In the genomic region with DNA sequence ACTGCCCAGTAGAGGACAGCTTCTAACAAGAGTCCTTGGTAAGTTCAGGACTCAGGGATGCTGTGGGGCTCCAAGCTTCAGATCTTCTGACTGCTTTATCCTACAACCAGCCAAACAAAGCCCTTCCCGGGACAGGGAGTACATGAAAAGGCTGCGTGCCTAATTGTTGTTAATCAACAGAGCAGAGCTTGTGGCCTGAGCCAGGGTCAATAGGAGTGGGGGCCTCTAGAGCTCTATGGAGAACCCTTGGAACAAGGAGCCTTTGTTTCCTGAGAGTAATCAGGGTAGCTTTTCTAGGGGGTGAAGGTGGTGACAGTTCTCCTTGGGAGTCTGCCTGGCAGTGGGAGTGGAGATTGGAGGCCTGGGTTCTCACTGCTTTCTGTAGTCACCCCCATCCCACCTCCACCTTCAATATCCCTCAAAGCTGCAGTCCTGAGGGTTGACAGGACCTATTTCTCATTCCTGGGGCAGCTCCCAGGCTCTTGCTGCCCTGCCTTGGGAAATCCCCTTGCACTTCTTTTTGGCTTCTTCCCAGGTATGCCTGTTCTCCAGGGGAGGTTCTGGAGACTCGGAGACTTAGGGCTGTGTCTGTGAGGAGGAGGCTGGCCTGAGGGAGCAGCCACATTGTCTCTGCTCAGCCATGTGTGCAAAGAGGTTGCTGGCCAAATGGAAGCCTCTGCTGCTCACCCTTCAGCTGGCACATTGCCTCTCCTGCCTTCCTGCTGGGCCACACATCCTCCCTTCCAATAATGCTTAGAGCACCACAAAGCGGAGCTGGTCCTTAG, we compare ENCODE assay signal across 12 mouse cellular contexts. TPM values are rescaled to one million over a fixed set of nuclear protein-coding genes. Genes with fewer than 3 reads are reported as not detected.
DNase-seq lines count a peak whose midpoint lies in the region; ATAC-seq and TF ChIP-seq lines count a peak whose summit lies in the region.
"Had no signal": no experiment of that assay in that cellular context is flagged by ENCODE, and none has a peak within 500 bp of the region (broad histone marks: within the 10 kb centered on the region; RNA-seq: fewer than 3 reads in every experiment).

No protein-coding gene starts in this region.

- no peak overlapping the region for H3K9ac ChIP-seq in midbrain, embryonic 15.5 days
- H3K9ac ChIP-seq in hindbrain, embryonic 15.5 days = no peak overlapping the region
- H3K9ac ChIP-seq: liver, embryonic 15.5 days; midbrain, embryonic 12.5 days had no signal

- TF ChIP-seq CTCF in thymus, adult 2 months (IDR thresholded peaks at IDR 0.05; ENCODE audit: borderline replicate concordance, control insufficient read depth, extremely low read depth, insufficient read depth, low read length, poor library complexity) = no peak

- 0 out of 2 replicates have a peak overlapping the region, but pooled peaks have one; percentile 28 for H3K27ac ChIP-seq in midbrain, embryonic 10.5 days (replicated peaks)
- H3K27ac ChIP-seq in midbrain, embryonic 15.5 days = no peak overlapping the region
- H3K27ac ChIP-seq in hindbrain, embryonic 15.5 days (replicated peaks) = no peak overlapping the region
- H3K27ac ChIP-seq in heart, embryonic 10.5 days = no peak overlapping the region
- H3K27ac ChIP-seq in thymus, adult 2 months (ENCODE audit: control insufficient read depth, insufficient read depth, low read length) = no peak overlapping the region
- H3K27ac ChIP-seq: liver, embryonic 15.5 days; midbrain, embryonic 12.5 days had no signal

- ATAC-seq in midbrain, embryonic 15.5 days (replicated peaks) = no peak
- ATAC-seq in hindbrain, embryonic 15.5 days (ENCODE audit: low FRiP score, low read depth) = peak; percentile 32; the same call in 1 of the 2 replicates

- H3K4me2 ChIP-seq in midbrain, embryonic 15.5 days = no peak overlapping the region
- H3K4me2 ChIP-seq in hindbrain, embryonic 15.5 days = no peak overlapping the region
- H3K4me2 ChIP-seq: liver, embryonic 15.5 days; midbrain, embryonic 12.5 days had no signal

- H3K4me3 ChIP-seq in midbrain, embryonic 10.5 days = no peak overlapping the region
- H3K4me3 ChIP-seq in midbrain, embryonic 15.5 days = no peak overlapping the region
- no peak overlapping the region for H3K4me3 ChIP-seq in hindbrain, embryonic 15.5 days
- no peak overlapping the region for H3K4me3 ChIP-seq in heart, embryonic 10.5 days
- no peak overlapping the region for H3K4me3 ChIP-seq in thymus, adult 2 months (ENCODE audit: control insufficient read depth, insufficient read depth, low read length)
- H3K4me3 ChIP-seq: liver, embryonic 15.5 days; midbrain, embryonic 12.5 days had no signal

- peaks cover 44% of the 10 kb centered on the region for H3K27me3 ChIP-seq in midbrain, embryonic 10.5 days (ENCODE audit: low read depth, poor library complexity, severe bottlenecking)
- no peaks in the 10 kb centered on the region; the same call in 1 of the 2 replicates for H3K27me3 ChIP-seq in midbrain, embryonic 15.5 days (replicated peaks)
- 0 out of 2 replicates have a peak, but pooled peaks cover 5% of the 10 kb centered on the region for H3K27me3 ChIP-seq in hindbrain, embryonic 15.5 days
- H3K27me3 ChIP-seq in heart, embryonic 10.5 days (ENCODE audit: insufficient read depth, poor library complexity, severe bottlenecking) = peaks cover 50% of the 10 kb centered on the region
- no peaks in the 10 kb centered on the region for H3K27me3 ChIP-seq in thymus, adult 2 months (ENCODE audit: control insufficient read depth, insufficient read depth, low read length)
- H3K27me3 ChIP-seq: CH12.LX; liver, embryonic 15.5 days had no signal

- no peaks in the 10 kb centered on the region for H3K9me3 ChIP-seq in midbrain, embryonic 10.5 days (replicated peaks)
- H3K9me3 ChIP-seq in midbrain, embryonic 15.5 days = no peaks in the 10 kb centered on the region
- H3K9me3 ChIP-seq in hindbrain, embryonic 15.5 days = no peaks in the 10 kb centered on the region
- H3K9me3 ChIP-seq in heart, embryonic 10.5 days = no peaks in the 10 kb centered on the region
- H3K9me3 ChIP-seq: liver, embryonic 15.5 days; midbrain, embryonic 12.5 days had no signal

- H3K36me3 ChIP-seq in midbrain, embryonic 10.5 days = no peaks in the 10 kb centered on the region
- H3K36me3 ChIP-seq in midbrain, embryonic 15.5 days (replicated peaks) = no peaks in the 10 kb centered on the region
- no peaks in the 10 kb centered on the region for H3K36me3 ChIP-seq in hindbrain, embryonic 15.5 days
- no peaks in the 10 kb centered on the region for H3K36me3 ChIP-seq in heart, embryonic 10.5 days
- peaks cover 52% of the 10 kb centered on the region for H3K36me3 ChIP-seq in thymus, adult 2 months (ENCODE audit: control insufficient read depth, insufficient read depth, low read length)
- H3K36me3 ChIP-seq: midbrain, embryonic 12.5 days had no signal

- no peak for DNase-seq in midbrain, embryonic 10.5 days (ENCODE audit: low spot score)
- peak; percentile 71 for DNase-seq in cerebellum, adult 11-12 months
- peak; percentile 54 to 77 for DNase-seq in kidney, postnatal 4 days
- no peak for DNase-seq in heart, embryonic 10.5 days (ENCODE audit: low spot score)
- DNase-seq in adipocyte (ENCODE audit: low spot score) = no peak
- no peak for DNase-seq in thymus, adult 2 months
- DNase-seq: heart, postnatal 10 days had no signal

- 14% methylated on average over 4 of the region's 4 CpGs for WGBS in midbrain, embryonic 10.5 days
- WGBS in midbrain, embryonic 15.5 days = 13% methylated on average over 4 of the region's 4 CpGs
- WGBS in hindbrain, embryonic 15.5 days = 19% methylated on average over 4 of the region's 4 CpGs
- 55% methylated on average over 4 of the region's 4 CpGs for WGBS in heart, embryonic 10.5 days
- WGBS in thymus, adult 2 months = 98% methylated on average over 4 of the region's 4 CpGs

- no peak for TF ChIP-seq POLR2A in thymus, adult 2 months (IDR thresholded peaks at IDR 0.05; ENCODE audit: control insufficient read depth, extremely low read depth, insufficient read depth, low read length, poor library complexity)

- peaks cover 23% of the 10 kb centered on the region for H3K4me1 ChIP-seq in midbrain, embryonic 10.5 days
- H3K4me1 ChIP-seq in midbrain, embryonic 15.5 days = peaks cover 6% of the 10 kb centered on the region
- H3K4me1 ChIP-seq in hindbrain, embryonic 15.5 days (replicated peaks) = peaks cover 10% of the 10 kb centered on the region; the same call in 1 of the 2 replicates
- peaks cover 7% of the 10 kb centered on the region; the same call in 1 of the 2 replicates for H3K4me1 ChIP-seq in heart, embryonic 10.5 days
- no peaks in the 10 kb centered on the region for H3K4me1 ChIP-seq in thymus, adult 2 months (replicated peaks; ENCODE audit: control insufficient read depth, insufficient read depth, low read length)
- H3K4me1 ChIP-seq: liver, embryonic 15.5 days had no signal

RNA-seq across cellular contexts. Expression of a gene that starts 40.5 kb away (rescaled TPM):
- polyA plus RNA-seq in midbrain, embryonic 10.5 days (2016; fragmentation: Nextera tagmentation; extraction: Ambion mirVana) = 0.46 and 1.1 TPM in 2 replicates
- polyA plus RNA-seq in midbrain, embryonic 15.5 days (2015; fragmentation: Nextera tagmentation; extraction: Ambion mirVana) = 0.69 and 0.72 TPM in 2 replicates
- 0.81 and 0.86 TPM in 2 replicates for polyA plus RNA-seq in hindbrain, embryonic 15.5 days (2015; fragmentation: Nextera tagmentation; extraction: Ambion mirVana)
- 1.1 and 1.3 TPM in 2 replicates for polyA plus RNA-seq in heart, embryonic 10.5 days (2016; fragmentation: Nextera tagmentation; extraction: Ambion mirVana)
- polyA plus RNA-seq in thymus, adult 2 months (2012; rRNA removed) = 87.7 and 95.6 TPM in 2 replicates

Comparison
In these comparisons a context has a peak if more than half of its experiments do, and no peak if none do; other contexts are left out.
1. DNase-seq: peak in cerebellum, adult 11-12 months (single experiment) and kidney, postnatal 4 days (2 of 2); none in midbrain, embryonic 10.5 days (single experiment), heart, embryonic 10.5 days (single experiment), adipocyte (single experiment) and thymus, adult 2 months (single experiment).
2. RNA of a gene that starts 40.5 kb away (polyA plus RNA-seq): 87.7 to 95.6 TPM in thymus, adult 2 months; 1.1 to 1.3 TPM in heart, embryonic 10.5 days, 0.81 to 0.86 TPM in hindbrain, embryonic 15.5 days, 0.69 to 0.72 TPM in midbrain, embryonic 15.5 days and 0.46 to 1.1 TPM in midbrain, embryonic 10.5 days; every median in the first group is over 10 times any median in the second.